Mouse (Mus musculus): ENCODE results near the gene Nckipsd.

GRCm38 (mm10) chr9:108827906-108828305, 19.7 kb downstream of the Nckipsd start:
- TF ChIP-seq EP300 (IDR thresholded peaks at IDR 0.05; ENCODE audit: low read depth) (no peak), CTCF (IDR thresholded peaks at IDR 0.05; ENCODE audit: low read depth) (no peak)

Data from heart, postnatal 0 days (tissue).